Comparison of ENCODE assay signal across 11 mouse cellular contexts in the genomic region with DNA sequence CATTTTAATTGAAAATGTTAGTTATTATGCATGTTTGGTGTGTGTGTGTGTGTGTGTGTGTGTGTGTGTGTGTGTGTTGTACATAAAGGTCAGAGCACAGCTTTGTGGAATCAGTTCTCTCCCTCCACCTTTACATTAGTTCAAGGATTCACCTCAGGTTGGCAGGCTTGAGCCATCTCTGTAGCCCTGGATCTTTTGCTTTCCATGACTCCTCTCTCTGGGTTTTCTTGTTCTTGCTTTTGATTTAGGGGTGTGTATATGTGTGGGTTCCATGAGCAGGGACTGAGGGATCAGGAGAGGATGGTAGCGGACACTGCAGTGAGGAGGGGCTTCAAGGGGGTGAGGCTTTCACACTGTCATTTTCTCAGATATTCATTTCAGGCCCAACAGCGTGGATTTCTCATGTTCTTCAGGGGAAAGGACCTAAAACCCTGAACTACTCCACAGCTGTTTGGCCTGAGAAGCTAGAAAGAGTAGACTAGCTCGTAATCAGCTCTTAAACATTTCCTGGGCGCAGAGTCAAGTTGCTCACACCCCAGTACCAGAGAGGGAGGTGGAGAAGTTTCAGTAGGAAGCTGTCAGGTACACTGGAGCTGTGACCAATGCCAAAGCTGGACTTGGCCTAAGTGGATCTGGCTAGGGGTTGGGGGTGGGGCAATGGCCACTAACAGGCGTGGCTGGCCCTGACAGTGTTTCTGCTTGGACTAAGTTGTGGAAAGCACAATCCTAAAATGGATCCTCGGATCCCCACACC. TPM values are rescaled to one million over a fixed set of nuclear protein-coding genes. Genes with fewer than 3 reads are reported as not detected.
DNase-seq lines count a peak whose midpoint lies in the region; ATAC-seq and TF ChIP-seq lines count a peak whose summit lies in the region.
"Had no signal": no experiment of that assay in that cellular context is flagged by ENCODE, and none has a peak within 500 bp of the region (broad histone marks: within the 10 kb centered on the region; RNA-seq: fewer than 3 reads in every experiment).

No protein-coding gene starts in this region.

- no peak overlapping the region for H3K4me3 ChIP-seq in forebrain, embryonic 16.5 days (replicated peaks; ENCODE audit: low read length)
- H3K4me3 ChIP-seq in midbrain, postnatal 0 days (ENCODE audit: low read depth, low read length) = no peak overlapping the region
- H3K4me3 ChIP-seq: liver, embryonic 13.5 days had no signal

- TF ChIP-seq CTCF in brain, embryonic 14.5 days (IDR thresholded peaks at IDR 0.05; ENCODE audit: borderline replicate concordance, extremely low read depth, insufficient read depth, insufficient read length) = peak; percentile 45; the same call in 1 of the 2 replicates
- peak; percentile 70 for TF ChIP-seq CTCF in midbrain, postnatal 0 days (IDR thresholded peaks at IDR 0.05)

- peak overlapping the region; percentile 88 for H3K27ac ChIP-seq in forebrain, embryonic 16.5 days (ENCODE audit: low read length)
- H3K27ac ChIP-seq in midbrain, postnatal 0 days (ENCODE audit: low read depth, low read length) = peak overlapping the region; percentile 58
- H3K27ac ChIP-seq: liver, embryonic 13.5 days had no signal

- H3K27me3 ChIP-seq in forebrain, embryonic 16.5 days (replicated peaks; ENCODE audit: control insufficient read depth, insufficient read depth, low read length) = no peaks in the 10 kb centered on the region
- 0 out of 2 replicates have a peak, but pooled peaks cover 2% of the 10 kb centered on the region for H3K27me3 ChIP-seq in midbrain, postnatal 0 days (ENCODE audit: insufficient read depth, low read length)

- TF ChIP-seq POLR2A in brain, embryonic 14.5 days (IDR thresholded peaks at IDR 0.05; ENCODE audit: borderline replicate concordance, extremely low read depth, insufficient read depth, insufficient read length, poor library complexity, severe bottlenecking) = no peak

- peak; percentile 25 to 41 for DNase-seq in left cerebral cortex, adult 18-20 months (ENCODE audit: low spot score in 2 of 2)
- DNase-seq in left cerebral cortex, adult 11 months (ENCODE audit: low spot score) = no peak
- DNase-seq in brain, embryonic 14.5 days (ENCODE audit: low read depth) = peak; percentile 72
- peak; percentile 74 for DNase-seq in midbrain, postnatal 0 days (ENCODE audit: low spot score)
- no peak for DNase-seq in adrenal gland, adult 2 months
- DNase-seq: kidney, adult 11 months; liver, embryonic 13.5 days had no signal

- peaks cover 64% of the 10 kb centered on the region for H3K4me1 ChIP-seq in forebrain, embryonic 16.5 days (replicated peaks; ENCODE audit: control insufficient read depth, insufficient read depth, low read length)
- peaks cover 23% of the 10 kb centered on the region for H3K4me1 ChIP-seq in midbrain, postnatal 0 days (ENCODE audit: insufficient read depth, low read length)

- WGBS in forebrain, embryonic 16.5 days = 70% methylated on average over 6 of the region's 6 CpGs
- WGBS in midbrain, postnatal 0 days = 73% methylated on average over 6 of the region's 6 CpGs

- H3K36me3 ChIP-seq in forebrain, embryonic 16.5 days (ENCODE audit: control insufficient read depth, insufficient read depth) = no peaks in the 10 kb centered on the region
- H3K36me3 ChIP-seq in midbrain, postnatal 0 days (ENCODE audit: insufficient read depth, low read length) = no peaks in the 10 kb centered on the region
- H3K36me3 ChIP-seq: liver, embryonic 13.5 days had no signal

- peak; percentile 34 for ATAC-seq in forebrain, embryonic 16.5 days
- no peak for ATAC-seq in midbrain, postnatal 0 days (ENCODE audit: low FRiP score)
- ATAC-seq in inflammation-experienced regulatory T-cells, adult 6 months = no peak

- peak overlapping the region; percentile 1; the same call in 1 of the 2 replicates for H3K9ac ChIP-seq in forebrain, embryonic 16.5 days (replicated peaks; ENCODE audit: low read depth, low read length)
- no peak overlapping the region for H3K9ac ChIP-seq in midbrain, postnatal 0 days (replicated peaks; ENCODE audit: low read length, poor library complexity, severe bottlenecking)
- H3K9ac ChIP-seq: liver, embryonic 13.5 days had no signal

- H3K4me2 ChIP-seq in forebrain, embryonic 16.5 days (ENCODE audit: low read length) = no peak overlapping the region
- no peak overlapping the region for H3K4me2 ChIP-seq in midbrain, postnatal 0 days (ENCODE audit: low read depth, low read length, poor library complexity, severe bottlenecking)
- H3K4me2 ChIP-seq: heart, embryonic 11.5 days; liver, embryonic 13.5 days had no signal

- H3K9me3 ChIP-seq in forebrain, embryonic 16.5 days (ENCODE audit: control insufficient read depth, low read length) = no peaks in the 10 kb centered on the region
- no peaks in the 10 kb centered on the region for H3K9me3 ChIP-seq in midbrain, postnatal 0 days (ENCODE audit: low read length)
- H3K9me3 ChIP-seq: liver, embryonic 13.5 days had no signal

RNA-seq across cellular contexts. Expression of a gene that starts 2.6 kb away (rescaled TPM):
- 10 to 100 TPM in 1 of 2 experiments, 1 to 10 TPM in 1; 7.8 to 10.3 TPM for total RNA-seq in left cerebral cortex, adult 18-20 months (2021)
- polyA plus RNA-seq in brain, embryonic 14.5 days (2012; rRNA removed) = 14.2 and 18.6 TPM in 2 replicates
- polyA plus RNA-seq in forebrain, embryonic 16.5 days (2015; fragmentation: Nextera tagmentation; extraction: Ambion mirVana) = 9.2 and 11.7 TPM in 2 replicates
- total RNA-seq in midbrain, postnatal 0 days (2014; rRNA removed) = 19.6 and 20.8 TPM in 2 replicates
- polyA plus RNA-seq in midbrain, postnatal 0 days (2015; fragmentation: Nextera tagmentation; extraction: Ambion mirVana) = 8.8 and 9.2 TPM in 2 replicates
- total RNA-seq in adrenal gland, adult 2 months (2021) = 1 to 10 TPM; 1.5 to 1.8 TPM
- 2.0 and 2.6 TPM in 2 replicates for polyA plus RNA-seq in adrenal gland, adult 2 months (2012; rRNA removed)
- 1 to 10 TPM in 2 of 3 experiments, not detected in 1; 4.0 to 5.3 TPM for polyA plus RNA-seq in inflammation-experienced regulatory T-cells, adult 6 months (2017; shearing (Covaris generic))

RNA-seq across cellular contexts. Expression of a gene that starts 52.5 kb away (rescaled TPM):
- 1 to 10 TPM in 1 of 2 experiments, under 1 TPM in 1; 0.67 to 1.2 TPM for total RNA-seq in left cerebral cortex, adult 18-20 months (2021)
- 0.89 and 1.2 TPM in 2 replicates for polyA plus RNA-seq in brain, embryonic 14.5 days (2012; rRNA removed)
- polyA plus RNA-seq in forebrain, embryonic 16.5 days (2015; fragmentation: Nextera tagmentation; extraction: Ambion mirVana) = 0.51 and 0.79 TPM in 2 replicates
- 0.24 and 0.27 TPM in 2 replicates for total RNA-seq in midbrain, postnatal 0 days (2014; rRNA removed)
- polyA plus RNA-seq in midbrain, postnatal 0 days (2015; fragmentation: Nextera tagmentation; extraction: Ambion mirVana) = 1.1 and 1.4 TPM in 2 replicates
- under 1 TPM; 0.21 to 0.84 TPM for total RNA-seq in adrenal gland, adult 2 months (2021)
- polyA plus RNA-seq in adrenal gland, adult 2 months (2012; rRNA removed) = 0.18 and 0.34 TPM in 2 replicates
- polyA plus RNA-seq in inflammation-experienced regulatory T-cells, adult 6 months (2017; shearing (Covaris generic)) = not detected
- polyA plus RNA-seq: heart, embryonic 11.5 days; liver, embryonic 13.5 days; stomach, embryonic 14.5 days had no signal

RNA-seq across cellular contexts. Expression of a gene that starts 59.9 kb away (rescaled TPM):
- total RNA-seq in left cerebral cortex, adult 18-20 months (2021) = 1 to 10 TPM; 1.8 to 2.7 TPM
- 0.66 and 0.68 TPM in 2 replicates for polyA plus RNA-seq in brain, embryonic 14.5 days (2012; rRNA removed)
- 0.30 and 0.66 TPM in 2 replicates for polyA plus RNA-seq in forebrain, embryonic 16.5 days (2015; fragmentation: Nextera tagmentation; extraction: Ambion mirVana)
- 0.22 and 1.3 TPM in 2 replicates for total RNA-seq in midbrain, postnatal 0 days (2014; rRNA removed)
- polyA plus RNA-seq in midbrain, postnatal 0 days (2015; fragmentation: Nextera tagmentation; extraction: Ambion mirVana) = 1.3 and 1.5 TPM in 2 replicates
- 1,000 to 10,000 TPM; 6,621 to 7,422 TPM for total RNA-seq in adrenal gland, adult 2 months (2021)
- 1,463 and 1,873 TPM in 2 replicates for polyA plus RNA-seq in adrenal gland, adult 2 months (2012; rRNA removed)
- polyA plus RNA-seq in inflammation-experienced regulatory T-cells, adult 6 months (2017; shearing (Covaris generic)) = under 1 TPM in 1 of 3 experiments, not detected in 2; 0.12 TPM
- polyA plus RNA-seq: heart, embryonic 11.5 days had no signal

Comparison
In these comparisons a context has a peak if more than half of its experiments do, and no peak if none do; other contexts are left out.
1. DNase-seq: peak in left cerebral cortex, adult 18-20 months (2 of 2), brain, embryonic 14.5 days (single experiment) and midbrain, postnatal 0 days (single experiment); none in left cerebral cortex, adult 11 months (single experiment) and adrenal gland, adult 2 months (single experiment).
2. RNA of a gene that starts 59.9 kb away (polyA plus RNA-seq): 1,463 to 1,873 TPM in adrenal gland, adult 2 months; 1.3 to 1.5 TPM in midbrain, postnatal 0 days, 0.30 to 0.66 TPM in forebrain, embryonic 16.5 days, 0.66 to 0.68 TPM in brain, embryonic 14.5 days and 0.12 TPM in inflammation-experienced regulatory T-cells, adult 6 months; every median in the first group is over 100 times any median in the second.